Mouse (Mus musculus) liver, embryonic 13.5 days (tissue): Measurements from ENCODE around the gene Isg20l2. TPM values are rescaled to one million over a fixed set of nuclear protein-coding genes. Genes with fewer than 3 reads are reported as not detected.
A peak's percentile ranks its signal among the peaks of the same experiment; 100 is the strongest.

Source experiments
- ATAC-seq: fragments of 200-750 bp; cut with Nextera tagmentation; 2 replicates; pipeline ENCODE4 v1.8.0; 2017; ENCODE audit warnings: low read depth, mild to moderate bottlenecking, moderate number of reproducible peaks, moderate library complexity
- DNase-seq: peaks from one replicate; pipeline ENCODE4 v3.0.0; 2022
- H3K27ac ChIP-seq: fragments of 300-500 bp; sonication (generic); 2 replicates; pipeline ENCODE4 v1.5.1; 2015; ENCODE audit warnings: moderate library complexity, mild to moderate bottlenecking, inconsistent platforms
- H3K27me3 ChIP-seq: fragments of 300-500 bp; sonication (generic); 2 replicates; pipeline ENCODE4 v1.6.1; 2015; ENCODE audit warnings: mild to moderate bottlenecking, inconsistent platforms
- H3K36me3 ChIP-seq: fragments of 300-500 bp; sonication (generic); 2 replicates; pipeline ENCODE4 v1.6.1; 2015; ENCODE audit warnings: mild to moderate bottlenecking, inconsistent platforms
- H3K4me1 ChIP-seq: fragments of 300-500 bp; sonication (generic); replicated peaks from 2 replicates; pipeline ENCODE4 v1.6.1; 2015; ENCODE audit warnings: inconsistent platforms
- H3K4me2 ChIP-seq: fragments of 300-500 bp; sonication (generic); 2 replicates; pipeline ENCODE4 v1.6.1; 2015; ENCODE audit warnings: inconsistent platforms, mild to moderate bottlenecking, moderate library complexity
- H3K4me3 ChIP-seq: fragments of 300-500 bp; sonication (generic); replicated peaks from 2 replicates; pipeline ENCODE4 v1.5.1; 2015; ENCODE audit warnings: mild to moderate bottlenecking, inconsistent platforms
- H3K9ac ChIP-seq: fragments of 300-500 bp; sonication (generic); 2 replicates; pipeline ENCODE4 v1.6.1; 2015; ENCODE audit warnings: mild to moderate bottlenecking, inconsistent platforms
- H3K9me3 ChIP-seq: fragments of 300-500 bp; sonication (generic); replicated peaks from 2 replicates; pipeline ENCODE4 v1.6.1; 2016; ENCODE audit warnings: inconsistent platforms
- WGBS: fragments of 180-500 bp; shearing (Covaris S2); methylation state at CpG from one replicate; pipeline ENCODE4 v1.1.7; 2015; ENCODE audit not compliant: insufficient replicate concordance; 5-methylcytosine and 5-hydroxymethylcytosine counted together
- polyA plus RNA-seq: library from polyadenylated mRNA; unstranded; fragments of >200 nt; fragmentation: Nextera tagmentation; extraction: Ambion mirVana; gene quantifications from 2 replicates; pipeline ENCODE4 v1.2.1, GENCODE M21; 2015

The Isg20l2 gene
- polyA plus RNA-seq, 1 experiment from 2014 or later: 31.1 TPM

GRCm38 (mm10) chr3:87913491-87913890 is 16.6 kb upstream of the Isg20l2 start:
- ATAC-seq: peak; percentile 1; the same call in 1 of the 2 replicates
- peak overlapping the region; percentile 34 for H3K4me2 ChIP-seq
- no peaks in the 10 kb centered on the region for H3K9me3 ChIP-seq
- peak overlapping the region; percentile 77 for H3K27ac ChIP-seq
- peak overlapping the region; percentile 50 for H3K9ac ChIP-seq
- H3K36me3 ChIP-seq: peaks cover 77% of the 10 kb centered on the region
- 75% methylated on average over 7 of the region's 7 CpGs for WGBS
- H3K4me3 ChIP-seq: no peak overlapping the region; the same call in 1 of the 2 replicates
- DNase-seq: no peak
- peaks cover 70% of the 10 kb centered on the region for H3K4me1 ChIP-seq
- H3K27me3 ChIP-seq: no peaks in the 10 kb centered on the region

- Histone ChIP-seq H3K9me3 (no peaks in the 10 kb centered on the region), H3K36me3 (peaks cover 74% of the 10 kb centered on the region), H3K4me3 (no peak overlapping the region; the same call in 1 of the 2 replicates), H3K9ac (peak overlapping the region; percentile 50), H3K4me1 (peaks cover 70% of the 10 kb centered on the region), H3K27ac (peak overlapping the region; percentile 77), H3K4me2 (peak overlapping the region; percentile 34), H3K27me3 (no peaks in the 10 kb centered on the region)
- peak; percentile 52 for ATAC-seq
- DNase-seq: no peak
- WGBS: 57% methylated on average over 10 of the region's 10 CpGs
Measured at GRCm38 (mm10) chr3:87913891-87914290, 16.2 kb upstream of the Isg20l2 start.

- Histone ChIP-seq H3K36me3 (peaks cover 60% of the 10 kb centered on the region), H3K9ac (no peak overlapping the region), H3K4me2 (no peak overlapping the region), H3K27me3 (no peaks in the 10 kb centered on the region), H3K4me3 (no peak overlapping the region), H3K4me1 (peaks cover 55% of the 10 kb centered on the region), H3K27ac (0 out of 2 replicates have a peak overlapping the region, but pooled peaks have one; percentile 10), H3K9me3 (no peaks in the 10 kb centered on the region)
- DNase-seq (no peak), ATAC-seq (no peak)
- 91% methylated on average over 1 of the region's 1 CpGs for WGBS
Measured at GRCm38 (mm10) chr3:87916990-87917389, 13.1 kb upstream of the Isg20l2 start.

GRCm38 (mm10) chr3:87918551-87918950 is 11.6 kb upstream of the Isg20l2 start:
- Histone ChIP-seq H3K9me3 (no peaks in the 10 kb centered on the region), H3K9ac (peak overlapping the region; percentile 75), H3K27ac (peak overlapping the region; percentile 83), H3K36me3 (peaks cover 63% of the 10 kb centered on the region), H3K4me1 (peaks cover 39% of the 10 kb centered on the region), H3K4me2 (peak overlapping the region; percentile 81), H3K27me3 (no peaks in the 10 kb centered on the region), H3K4me3 (peak overlapping the region; percentile 66; the same call in 1 of the 2 replicates)
- WGBS: 85% methylated on average over 1 of the region's 1 CpGs
- DNase-seq (no peak), ATAC-seq (no peak)

- DNase-seq: peak; percentile 69
- Histone ChIP-seq H3K4me3 (peak within 1 kb of the TSS; percentile 66), H3K27me3 (no peaks in the 10 kb centered on the region), H3K4me2 (peak within 1 kb of the TSS; percentile 81), H3K36me3 (peaks cover 63% of the 10 kb centered on the region), H3K27ac (peak within 1 kb of the TSS; percentile 83), H3K9ac (peak within 1 kb of the TSS; percentile 75), H3K9me3 (no peaks in the 10 kb centered on the region), H3K4me1 (peaks cover 30% of the 10 kb centered on the region)
- peak; percentile 80 for ATAC-seq
- WGBS: under 1% methylated on average over 30 of the region's 30 CpGs
Measured at GRCm38 (mm10) chr3:87919336-87920108, 10.6 kb upstream of the Isg20l2 start, which contains the start of gene Mrpl24. TSS of gene Mrpl24 (plus strand) at chr3:87919506.

- Histone ChIP-seq H3K9me3 (no peaks in the 10 kb centered on the region), H3K36me3 (peaks cover 63% of the 10 kb centered on the region), H3K27ac (peak overlapping the region; percentile 83), H3K9ac (peak overlapping the region; percentile 75), H3K4me3 (peak overlapping the region; percentile 66), H3K4me1 (peaks cover 25% of the 10 kb centered on the region), H3K4me2 (peak overlapping the region; percentile 81), H3K27me3 (no peaks in the 10 kb centered on the region)
- WGBS: 49% methylated on average over 9 of the region's 9 CpGs
- DNase-seq (no peak), ATAC-seq (no peak)
Measured at GRCm38 (mm10) chr3:87920270-87920943, 9.7 kb upstream of the Isg20l2 start.

GRCm38 (mm10) chr3:87924996-87925395 is 5.1 kb upstream of the Isg20l2 start:
- DNase-seq (no peak), ATAC-seq (no peak)
- Histone ChIP-seq H3K4me1 (peaks cover 24% of the 10 kb centered on the region), H3K9me3 (no peaks in the 10 kb centered on the region), H3K4me2 (no peak overlapping the region), H3K4me3 (no peak overlapping the region), H3K9ac (no peak overlapping the region), H3K27me3 (no peaks in the 10 kb centered on the region), H3K27ac (0 out of 2 replicates have a peak overlapping the region, but pooled peaks have one; percentile 3), H3K36me3 (peaks cover 62% of the 10 kb centered on the region)
- WGBS: 80% methylated on average over 7 of the region's 7 CpGs

- Histone ChIP-seq H3K9ac (no peak overlapping the region), H3K27ac (no peak overlapping the region), H3K4me3 (no peak overlapping the region), H3K9me3 (no peaks in the 10 kb centered on the region), H3K36me3 (peaks cover 65% of the 10 kb centered on the region), H3K27me3 (no peaks in the 10 kb centered on the region), H3K4me1 (peaks cover 32% of the 10 kb centered on the region), H3K4me2 (no peak overlapping the region)
- 78% methylated on average over 5 of the region's 5 CpGs for WGBS
- no peak for DNase-seq
- no peak for ATAC-seq
Measured at GRCm38 (mm10) chr3:87927452-87927851, 2.7 kb upstream of the Isg20l2 start.

GRCm38 (mm10) chr3:87929341-87930077 is 605 bp upstream of the Isg20l2 start:
- peaks cover 63% of the 10 kb centered on the region for H3K36me3 ChIP-seq
- no peaks in the 10 kb centered on the region for H3K9me3 ChIP-seq
- H3K27me3 ChIP-seq: no peaks in the 10 kb centered on the region
- peak overlapping the region; percentile 87 for H3K9ac ChIP-seq
- no peak for DNase-seq
- 3% methylated on average over 26 of the region's 26 CpGs for WGBS
- peak overlapping the region; percentile 88 for H3K27ac ChIP-seq
- peak overlapping the region; percentile 86 for H3K4me3 ChIP-seq
- peaks cover 46% of the 10 kb centered on the region for H3K4me1 ChIP-seq
- H3K4me2 ChIP-seq: peak overlapping the region; percentile 87
- ATAC-seq: peak; percentile 61

- H3K4me2 ChIP-seq: no peak overlapping the region
- DNase-seq (no peak), ATAC-seq (no peak)
- H3K4me3 ChIP-seq: no peak overlapping the region
- no peaks in the 10 kb centered on the region for H3K27me3 ChIP-seq
- peaks cover 76% of the 10 kb centered on the region for H3K36me3 ChIP-seq
- H3K9ac ChIP-seq: no peak overlapping the region
- H3K4me1 ChIP-seq: peaks cover 55% of the 10 kb centered on the region
- H3K9me3 ChIP-seq: no peaks in the 10 kb centered on the region
- 74% methylated on average over 5 of the region's 5 CpGs for WGBS
- no peak overlapping the region for H3K27ac ChIP-seq
Measured at GRCm38 (mm10) chr3:87934026-87934425, 3.9 kb downstream of the Isg20l2 start.

- H3K36me3 ChIP-seq: peaks cover 80% of the 10 kb centered on the region
- 71% methylated on average over 4 of the region's 4 CpGs for WGBS
Measured at GRCm38 (mm10) chr3:87934501-87934900, 4.4 kb downstream of the Isg20l2 start.

More at GRCm38 (mm10) chr3:87934501-87934900, 4.4 kb downstream of the Isg20l2 start:
- H3K4me1 ChIP-seq: peaks cover 51% of the 10 kb centered on the region
- no peaks in the 10 kb centered on the region for H3K27me3 ChIP-seq
- H3K9ac ChIP-seq: no peak overlapping the region
- H3K27ac ChIP-seq: no peak overlapping the region
- no peaks in the 10 kb centered on the region for H3K9me3 ChIP-seq
- ATAC-seq (no peak), DNase-seq (no peak)
- no peak overlapping the region for H3K4me2 ChIP-seq
- no peak overlapping the region for H3K4me3 ChIP-seq
